Mouse (Mus musculus): ENCODE results near the gene Ncor2. TPM values are rescaled to one million over a fixed set of nuclear protein-coding genes. Genes with fewer than 3 reads are reported as not detected.

Ncor2 gene
- polyA plus RNA-seq, 1 experiment from 2014 or later: 14.9 TPM

DNA sequence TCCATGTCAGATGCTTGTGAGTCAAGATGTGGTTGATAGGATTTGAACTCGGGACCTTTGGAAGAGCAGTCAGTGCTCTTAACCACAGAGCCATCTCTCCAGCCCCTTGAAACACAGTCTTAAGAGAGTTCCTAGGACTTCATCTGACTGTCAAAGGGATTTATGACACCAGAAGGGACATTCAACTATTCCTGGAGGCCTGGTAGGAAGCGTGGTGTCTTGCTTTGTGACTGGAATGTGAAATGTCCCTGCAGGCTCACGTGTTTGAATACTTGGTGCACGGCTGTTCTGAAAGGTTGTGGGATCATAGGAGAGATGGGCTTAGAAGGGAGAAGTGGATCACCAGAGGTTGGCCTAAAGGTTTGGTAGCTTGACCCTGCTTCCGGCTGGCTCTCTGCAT lies 192.4 kb downstream of the Ncor2 start:
- H3K27me3 ChIP-seq: no peaks in the 10 kb centered on the region
- H3K27ac ChIP-seq: no peak overlapping the region
- no peak for ATAC-seq (replicated peaks; ENCODE audit: insufficient number of reproducible peaks, insufficient read depth, low FRiP score, low read depth)
- no peak overlapping the region for H3K4me3 ChIP-seq
- no peaks in the 10 kb centered on the region for H3K36me3 ChIP-seq
- H3K4me2 ChIP-seq: no peak overlapping the region
- peaks cover 12% of the 10 kb centered on the region for H3K4me1 ChIP-seq (replicated peaks)
- no peak overlapping the region for H3K9ac ChIP-seq
- WGBS: 81% methylated on average over 5 of the region's 5 CpGs
- no peaks in the 10 kb centered on the region for H3K9me3 ChIP-seq (replicated peaks)

DNA sequence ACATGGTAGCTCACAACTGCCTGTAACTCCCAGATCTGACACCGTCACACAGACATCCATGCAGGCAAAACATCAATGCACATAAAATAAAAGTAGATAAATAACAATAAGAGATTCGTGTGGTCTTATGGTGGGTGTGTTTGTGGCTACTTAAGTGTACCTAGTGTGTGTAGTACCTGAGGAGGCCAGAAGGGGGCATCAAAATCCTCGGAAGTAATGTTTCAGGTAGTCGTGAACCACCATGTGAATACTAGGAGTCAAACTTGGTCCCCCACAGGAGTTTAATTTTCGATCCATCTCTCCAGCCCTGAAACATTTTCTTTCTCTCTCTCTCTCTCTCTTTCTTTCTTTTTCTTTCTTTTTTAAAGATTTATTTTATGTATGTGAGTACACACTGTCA lies 192.8 kb downstream of the Ncor2 start:
- H3K4me1 ChIP-seq (replicated peaks): peaks cover 12% of the 10 kb centered on the region
- no peak overlapping the region for H3K9ac ChIP-seq
- H3K4me3 ChIP-seq: no peak overlapping the region
- H3K27me3 ChIP-seq: no peaks in the 10 kb centered on the region
- no peaks in the 10 kb centered on the region for H3K9me3 ChIP-seq (replicated peaks)
- H3K4me2 ChIP-seq: no peak overlapping the region
- WGBS: 85% methylated on average over 5 of the region's 5 CpGs
- no peaks in the 10 kb centered on the region for H3K36me3 ChIP-seq
- no peak for ATAC-seq (replicated peaks; ENCODE audit: insufficient number of reproducible peaks, insufficient read depth, low FRiP score, low read depth)
- H3K27ac ChIP-seq: no peak overlapping the region

- Histone ChIP-seq H3K4me3 (no peak overlapping the region), H3K27me3 (no peaks in the 10 kb centered on the region), H3K9me3 (replicated peaks) (no peaks in the 10 kb centered on the region; the same call in 1 of the 2 replicates), H3K9ac (no peak overlapping the region), H3K4me2 (no peak overlapping the region), H3K4me1 (replicated peaks) (no peaks in the 10 kb centered on the region), H3K27ac (no peak overlapping the region), H3K36me3 (no peaks in the 10 kb centered on the region)
- no peak for ATAC-seq (replicated peaks; ENCODE audit: insufficient number of reproducible peaks, insufficient read depth, low FRiP score, low read depth)
- WGBS: 41% methylated on average over 8 of the region's 8 CpGs
Observed at GRCm38 (mm10) chr5:124969790-124970189, 209.2 kb downstream of the Ncor2 start.

Other genes with a start within 250 kb of the Ncor2 start
- gene Rflna, start 176.0 kb downstream of the Ncor2 start, polyA plus RNA-seq (2015; fragmentation: Nextera tagmentation; extraction: Ambion mirVana): 1.3 and 2.3 TPM in 2 replicates
- gene Scarb1, start 161.9 kb upstream of the Ncor2 start, polyA plus RNA-seq (2015; fragmentation: Nextera tagmentation; extraction: Ambion mirVana): 54.8 and 68.1 TPM in 2 replicates
- gene Gm10382, start 210.1 kb upstream of the Ncor2 start, polyA plus RNA-seq (2015; fragmentation: Nextera tagmentation; extraction: Ambion mirVana): 0.30 and 0.48 TPM in 2 replicates
- 782 and 963 TPM in 2 replicates for gene Ubc, start 211.0 kb upstream of the Ncor2 start, polyA plus RNA-seq (2015; fragmentation: Nextera tagmentation; extraction: Ambion mirVana)